ENCODE assay signal across 17 mouse cellular contexts in the genomic region with DNA sequence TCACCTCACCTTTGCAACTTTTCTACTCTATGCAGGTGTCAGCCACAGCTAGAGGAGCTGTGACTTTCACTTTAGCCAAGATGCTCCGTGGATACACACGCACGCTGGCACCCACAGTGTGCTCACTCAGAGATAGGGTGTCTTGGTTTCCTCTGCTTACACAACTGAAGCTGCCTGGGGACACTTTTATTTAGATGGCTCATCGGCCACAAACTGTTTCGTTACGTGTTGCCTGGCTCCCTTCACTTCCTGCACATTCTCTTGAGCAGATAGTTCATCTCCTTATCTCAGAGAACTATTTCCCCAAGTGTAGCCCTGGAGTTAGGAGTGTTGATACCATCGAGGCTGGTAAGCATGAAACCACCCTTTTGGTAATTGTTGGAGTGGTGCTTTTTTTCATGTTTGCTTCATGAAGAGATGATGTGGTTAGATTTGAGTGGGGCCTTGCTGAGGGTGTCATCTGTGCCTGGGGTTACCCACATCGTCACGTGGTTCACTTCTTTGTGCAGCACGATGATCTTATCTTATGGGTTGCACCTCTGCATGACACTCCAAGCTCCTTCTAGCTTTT.
DNase-seq lines count a peak whose midpoint lies in the region; ATAC-seq and TF ChIP-seq lines count a peak whose summit lies in the region.
"Had no signal": no experiment of that assay in that cellular context is flagged by ENCODE, and none has a peak within 500 bp of the region (broad histone marks: within the 10 kb centered on the region; RNA-seq: fewer than 3 reads in every experiment).

No protein-coding gene starts in this region.

- TF ChIP-seq POLR2A in spleen, adult 2 months (IDR thresholded peaks at IDR 0.05; ENCODE audit: low read depth, low read length) = no peak

- intact Hi-C loops in gastrocnemius, postnatal 14 days (cut with DNase I; ENCODE audit: low total_unique reads) = no loop called here

- no peaks in the 10 kb centered on the region for H3K36me3 ChIP-seq in spleen, adult 2 months (ENCODE audit: control insufficient read depth, insufficient read depth, low read length)
- H3K36me3 ChIP-seq in limb, embryonic 10.5 days = no peaks in the 10 kb centered on the region
- H3K36me3 ChIP-seq: embryonic facial prominence, embryonic 10.5 days; hindbrain, embryonic 13.5 days; limb, embryonic 15.5 days; midbrain, embryonic 12.5 days had no signal

- H3K9me3 ChIP-seq in limb, embryonic 10.5 days (replicated peaks) = no peaks in the 10 kb centered on the region
- H3K9me3 ChIP-seq: embryonic facial prominence, embryonic 10.5 days; hindbrain, embryonic 13.5 days; limb, embryonic 15.5 days; midbrain, embryonic 12.5 days had no signal

- WGBS in spleen, adult 2 months = 11% methylated on average over 10 of the region's 10 CpGs
- 93% methylated on average over 10 of the region's 10 CpGs for whole genome bisulfite sequencing in limb, embryonic 10.5 days

- DNase-seq in 416B (ENCODE audit: low read depth) = peak; percentile 84
- peak; percentile 90 for DNase-seq in CD4-positive, CD25-positive, alpha-beta regulatory T cell, adult 2 months (ENCODE audit: low read depth, low spot score)
- peak; percentile 20 to 56 for DNase-seq in spleen, adult 2 months (ENCODE audit: low read depth in 1 of 2, low spot score in 2 of 2)
- DNase-seq in limb, embryonic 10.5 days (ENCODE audit: low spot score) = no peak
- no peak for DNase-seq in layer of hippocampus, postnatal 36 days
- DNase-seq in gastrocnemius, postnatal 14 days = no peak
- no peak for DNase-seq in gastrocnemius, adult 8-10 months (ENCODE audit: low spot score in 2 of 2)
- DNase-seq: adrenal gland, adult 8-10 months; cerebellum, postnatal 10 days; kidney, adult 11 months; kidney, postnatal 36 days; lung, embryonic 14.5 days had no signal

- peak overlapping the region; percentile 33; the same call in 1 of the 2 replicates for H3K4me3 ChIP-seq in spleen, adult 2 months (ENCODE audit: extremely low read depth, insufficient read depth, insufficient read length)
- H3K4me3 ChIP-seq in limb, embryonic 10.5 days = no peak overlapping the region
- H3K4me3 ChIP-seq: embryonic facial prominence, embryonic 10.5 days; hindbrain, embryonic 13.5 days; limb, embryonic 15.5 days; midbrain, embryonic 12.5 days had no signal

- peak overlapping the region; percentile 89 for H3K27ac ChIP-seq in spleen, adult 2 months (ENCODE audit: insufficient read depth, low read length)
- H3K27ac ChIP-seq in limb, embryonic 10.5 days = no peak overlapping the region
- H3K27ac ChIP-seq: embryonic facial prominence, embryonic 10.5 days; hindbrain, embryonic 13.5 days; limb, embryonic 15.5 days; midbrain, embryonic 12.5 days had no signal

- TF ChIP-seq CTCF in spleen, adult 2 months (IDR thresholded peaks at IDR 0.05; ENCODE audit: extremely low read depth, insufficient read depth, insufficient read length, insufficient replicate concordance) = no peak

- H3K4me1 ChIP-seq in spleen, adult 2 months (ENCODE audit: control insufficient read depth, insufficient read depth, insufficient read length) = peaks cover 1% of the 10 kb centered on the region; the same call in 1 of the 2 replicates
- no peaks in the 10 kb centered on the region for H3K4me1 ChIP-seq in limb, embryonic 10.5 days
- H3K4me1 ChIP-seq: embryonic facial prominence, embryonic 10.5 days; limb, embryonic 15.5 days; midbrain, embryonic 12.5 days had no signal

- no peaks in the 10 kb centered on the region for H3K27me3 ChIP-seq in spleen, adult 2 months (ENCODE audit: control insufficient read depth, insufficient read depth, low read length)
- no peaks in the 10 kb centered on the region for H3K27me3 ChIP-seq in limb, embryonic 10.5 days (ENCODE audit: low read depth, poor library complexity, severe bottlenecking)
- H3K27me3 ChIP-seq: hindbrain, embryonic 13.5 days; limb, embryonic 15.5 days; midbrain, embryonic 12.5 days had no signal

- peak; percentile 86 for ATAC-seq in inflammation-experienced regulatory T-cells, adult 6 months

Comparison
In these comparisons a context has a peak if more than half of its experiments do, and no peak if none do; other contexts are left out.
1. DNase-seq: peak in 416B (single experiment), CD4-positive, CD25-positive, alpha-beta regulatory T cell, adult 2 months (single experiment) and spleen, adult 2 months (2 of 2); none in limb, embryonic 10.5 days (single experiment), layer of hippocampus, postnatal 36 days (0 of 2), gastrocnemius, postnatal 14 days (single experiment) and gastrocnemius, adult 8-10 months (0 of 2).